Mouse (Mus musculus): ENCODE results near the gene Stam. TPM values are rescaled to one million over a fixed set of nuclear protein-coding genes. Genes with fewer than 3 reads are reported as not detected.

Stam gene
- total and polyA plus RNA-seq, 2 experiments, result 15.6 to 15.8 TPM

DNA sequence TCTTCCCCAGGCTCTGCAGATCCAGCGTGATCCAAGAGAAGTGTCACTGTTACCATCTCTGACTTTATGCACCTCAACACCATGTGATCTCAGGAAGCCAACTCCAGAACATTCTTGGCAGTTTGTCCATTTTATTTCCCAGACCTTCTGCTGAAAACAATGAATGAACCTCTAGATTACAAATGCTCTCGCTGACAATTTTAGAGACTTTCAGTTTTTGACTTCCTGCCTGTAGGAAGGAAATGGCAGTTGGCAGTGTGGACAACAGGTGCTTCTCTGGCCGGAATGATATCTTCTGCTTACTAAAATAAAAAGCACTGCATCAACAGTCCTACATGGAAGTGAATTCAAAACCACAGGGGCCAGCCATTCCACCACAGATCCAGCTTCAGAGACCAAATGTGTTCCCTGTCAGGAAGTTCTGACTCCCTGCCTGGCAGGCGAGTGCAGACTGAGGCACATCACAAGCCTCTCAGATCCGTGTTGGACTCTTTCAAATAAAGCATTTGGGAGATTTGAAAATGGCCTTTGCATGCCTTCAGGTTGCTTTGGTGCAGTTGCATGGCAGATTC lies 90.6 kb downstream of the Stam start:
- Histone ChIP-seq H3K9ac (ENCODE audit: low read depth, low read length) (no peak overlapping the region), H3K4me1 (ENCODE audit: control insufficient read depth, insufficient read depth, low read length) (peaks cover 5% of the 10 kb centered on the region), H3K27me3 (ENCODE audit: control insufficient read depth, insufficient read depth, low read length) (no peaks in the 10 kb centered on the region), H3K36me3 (ENCODE audit: control insufficient read depth, insufficient read depth, low read length) (no peaks in the 10 kb centered on the region), H3K79me2 (ENCODE audit: control insufficient read depth, insufficient read depth, low read length) (no peaks in the 10 kb centered on the region; the same call in 1 of the 2 replicates), H3K4me3 (ENCODE audit: insufficient read depth, low read depth, low read length) (no peak overlapping the region), H3K27ac (replicated peaks; ENCODE audit: insufficient read depth, low read depth, low read length) (peak overlapping the region; percentile 69)
- WGBS, result 76% methylated on average over 5 of the region's 5 CpGs
- no peak for TF ChIP-seq POLR2A (IDR thresholded peaks at IDR 0.05; ENCODE audit: extremely low read depth, insufficient read depth, low read length)
- TF ChIP-seq CTCF (IDR thresholded peaks at IDR 0.05; ENCODE audit: low read depth, low read length), result no peak
- peak; percentile 19 for DNase-seq (ENCODE audit: extremely low read depth, low read depth, low spot score)

DNA sequence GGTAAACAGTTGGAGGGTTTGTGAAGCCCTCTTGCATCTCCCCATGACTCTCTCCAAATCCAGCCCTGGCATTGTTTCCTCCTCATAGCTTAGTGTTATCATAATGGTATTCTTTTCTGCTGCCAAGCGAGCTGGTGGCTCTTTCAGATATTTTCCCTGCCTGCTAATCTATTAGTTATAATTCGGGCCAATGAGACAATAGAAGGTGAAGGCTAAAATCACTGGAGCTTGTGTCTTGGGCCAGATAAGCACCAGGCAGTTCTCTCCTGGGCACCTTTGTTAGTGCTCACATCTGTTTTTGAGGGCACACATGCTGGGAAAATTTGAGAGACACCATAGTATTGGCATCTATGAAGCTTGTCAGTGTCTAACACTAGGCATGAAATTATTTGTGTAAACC lies 91.2 kb downstream of the Stam start:
- TF ChIP-seq CTCF (IDR thresholded peaks at IDR 0.05; ENCODE audit: low read depth, low read length), result no peak
- no peak for TF ChIP-seq POLR2A (IDR thresholded peaks at IDR 0.05; ENCODE audit: extremely low read depth, insufficient read depth, low read length)
- Histone ChIP-seq H3K27me3 (ENCODE audit: control insufficient read depth, insufficient read depth, low read length) (no peaks in the 10 kb centered on the region), H3K27ac (replicated peaks; ENCODE audit: insufficient read depth, low read depth, low read length) (peak overlapping the region; percentile 69), H3K36me3 (ENCODE audit: control insufficient read depth, insufficient read depth, low read length) (no peaks in the 10 kb centered on the region), H3K4me3 (ENCODE audit: insufficient read depth, low read depth, low read length) (no peak overlapping the region), H3K79me2 (ENCODE audit: control insufficient read depth, insufficient read depth, low read length) (no peaks in the 10 kb centered on the region; the same call in 1 of the 2 replicates), H3K4me1 (ENCODE audit: control insufficient read depth, insufficient read depth, low read length) (peaks cover 5% of the 10 kb centered on the region), H3K9ac (ENCODE audit: low read depth, low read length) (no peak overlapping the region)
- WGBS, result 72% methylated on average over 2 of the region's 2 CpGs
- DNase-seq (ENCODE audit: extremely low read depth, low read depth, low spot score), result no peak

DNA sequence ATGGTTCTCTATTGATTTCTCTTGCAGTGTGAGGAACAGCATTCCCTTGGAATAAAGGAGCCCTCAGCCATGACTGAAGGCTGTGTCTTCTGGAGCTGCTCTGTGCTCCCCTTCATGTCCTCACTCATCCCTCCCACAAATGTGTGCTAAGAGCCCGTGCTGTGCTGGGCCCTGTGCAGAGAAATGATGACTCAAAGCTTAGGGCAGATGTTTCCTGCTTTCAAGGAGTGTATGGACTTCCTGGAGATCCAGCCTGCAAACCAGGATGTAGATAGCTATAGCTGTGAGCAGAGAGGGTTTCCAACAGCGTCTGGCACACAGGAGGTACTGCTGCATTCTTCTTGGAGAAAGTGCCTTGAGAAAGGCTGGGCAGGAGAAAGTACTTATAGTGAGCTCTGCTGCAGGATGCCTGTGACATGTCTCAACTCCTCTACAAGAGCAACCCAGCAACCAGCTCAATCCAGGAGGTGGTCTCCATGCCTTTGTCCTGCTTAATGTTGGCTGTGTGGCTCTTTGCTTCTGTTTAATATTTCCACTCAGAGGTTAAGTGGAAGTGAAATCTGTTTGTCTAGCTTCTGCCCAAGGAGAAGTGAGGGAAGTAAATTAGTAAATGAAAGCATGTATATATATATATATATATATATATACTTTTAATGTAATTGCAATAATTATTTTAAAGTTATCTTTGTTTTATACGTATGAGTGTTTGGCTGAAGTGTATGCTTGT lies 91.9 kb downstream of the Stam start:
- TF ChIP-seq CTCF (IDR thresholded peaks at IDR 0.05; ENCODE audit: low read depth, low read length) (no peak), POLR2A (IDR thresholded peaks at IDR 0.05; ENCODE audit: extremely low read depth, insufficient read depth, low read length) (no peak)
- Histone ChIP-seq H3K27me3 (ENCODE audit: control insufficient read depth, insufficient read depth, low read length) (no peaks in the 10 kb centered on the region), H3K27ac (replicated peaks; ENCODE audit: insufficient read depth, low read depth, low read length) (no peak overlapping the region; the same call in 1 of the 2 replicates), H3K4me3 (ENCODE audit: insufficient read depth, low read depth, low read length) (no peak overlapping the region), H3K4me1 (ENCODE audit: control insufficient read depth, insufficient read depth, low read length) (peaks cover 5% of the 10 kb centered on the region), H3K9ac (ENCODE audit: low read depth, low read length) (no peak overlapping the region), H3K36me3 (ENCODE audit: control insufficient read depth, insufficient read depth, low read length) (no peaks in the 10 kb centered on the region), H3K79me2 (ENCODE audit: control insufficient read depth, insufficient read depth, low read length) (no peaks in the 10 kb centered on the region)
- DNase-seq (ENCODE audit: extremely low read depth, low read depth, low spot score), result peak; percentile 6
- WGBS, result 64% methylated on average over 3 of the region's 3 CpGs

DNA sequence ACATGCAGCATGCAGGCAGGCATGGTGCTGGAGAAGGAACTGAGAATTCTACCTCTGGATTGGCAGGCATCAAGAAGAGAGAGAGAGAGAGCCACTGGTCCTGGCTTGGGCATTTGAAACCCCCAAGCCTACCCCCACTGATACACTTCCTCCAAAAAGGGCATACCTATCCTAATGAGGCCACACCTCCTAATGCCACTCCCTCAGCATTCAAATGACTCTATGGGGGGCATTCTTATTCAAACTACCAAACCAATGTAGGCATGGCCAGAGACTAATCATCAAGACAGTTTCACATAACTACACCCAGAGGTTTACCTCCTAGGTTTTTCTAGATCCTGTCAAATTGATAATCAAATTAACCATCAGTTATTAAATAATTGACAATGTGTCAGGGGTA lies 93.8 kb downstream of the Stam start:
- Histone ChIP-seq H3K36me3 (ENCODE audit: control insufficient read depth, insufficient read depth, low read length) (no peaks in the 10 kb centered on the region), H3K4me3 (ENCODE audit: insufficient read depth, low read depth, low read length) (no peak overlapping the region), H3K9ac (ENCODE audit: low read depth, low read length) (no peak overlapping the region), H3K27me3 (ENCODE audit: control insufficient read depth, insufficient read depth, low read length) (no peaks in the 10 kb centered on the region), H3K4me1 (ENCODE audit: control insufficient read depth, insufficient read depth, low read length) (peaks cover 5% of the 10 kb centered on the region), H3K27ac (replicated peaks; ENCODE audit: insufficient read depth, low read depth, low read length) (no peak overlapping the region), H3K79me2 (ENCODE audit: control insufficient read depth, insufficient read depth, low read length) (no peaks in the 10 kb centered on the region)
- no peak for DNase-seq (ENCODE audit: extremely low read depth, low read depth, low spot score)
- TF ChIP-seq CTCF (IDR thresholded peaks at IDR 0.05; ENCODE audit: low read depth, low read length), result no peak
- no peak for TF ChIP-seq POLR2A (IDR thresholded peaks at IDR 0.05; ENCODE audit: extremely low read depth, insufficient read depth, low read length)

DNA sequence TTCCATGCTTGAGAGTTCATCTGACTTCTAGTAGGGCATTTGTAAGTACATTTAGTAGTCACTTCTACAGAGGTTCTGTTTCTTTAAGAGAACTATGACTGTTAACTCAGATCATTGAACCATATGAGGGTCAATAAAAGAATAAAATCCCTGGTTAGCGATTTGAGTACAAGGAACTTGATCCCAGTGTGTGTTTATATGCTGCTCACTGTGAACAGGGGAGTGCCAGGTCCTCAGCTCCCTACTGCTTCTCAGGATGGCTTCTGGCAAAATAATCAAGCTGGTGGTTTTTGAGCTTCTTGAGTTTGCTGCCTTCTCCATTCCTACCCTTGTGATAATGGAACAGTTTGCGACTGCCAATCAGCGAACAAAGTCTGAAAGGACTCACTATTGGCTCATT lies 100.4 kb downstream of the Stam start, which contains the start of gene Tmem236:
Gene Tmem236 (plus strand): TSS at position 190 of the 400 bp plus-strand sequence.
- Histone ChIP-seq H3K36me3 (ENCODE audit: control insufficient read depth, insufficient read depth, low read length) (no peaks in the 10 kb centered on the region), H3K27me3 (ENCODE audit: control insufficient read depth, insufficient read depth, low read length) (no peaks in the 10 kb centered on the region), H3K27ac (replicated peaks; ENCODE audit: insufficient read depth, low read depth, low read length) (no peak within 1 kb of the TSS), H3K4me3 (ENCODE audit: insufficient read depth, low read depth, low read length) (no peak within 1 kb of the TSS), H3K4me1 (ENCODE audit: control insufficient read depth, insufficient read depth, low read length) (no peaks in the 10 kb centered on the region), H3K79me2 (ENCODE audit: control insufficient read depth, insufficient read depth, low read length) (no peaks in the 10 kb centered on the region), H3K9ac (ENCODE audit: low read depth, low read length) (no peak within 1 kb of the TSS)
- WGBS, result 85% methylated on average over 3 of the region's 3 CpGs
- no peak for DNase-seq (ENCODE audit: extremely low read depth, low read depth, low spot score)
- no peak for TF ChIP-seq CTCF (IDR thresholded peaks at IDR 0.05; ENCODE audit: low read depth, low read length)
- TF ChIP-seq POLR2A (IDR thresholded peaks at IDR 0.05; ENCODE audit: extremely low read depth, insufficient read depth, low read length), result no peak
